Mouse (Mus musculus): ENCODE measurements at regions not wholly inside any gene's neighbourhood (a gene's known extent, or its start where the extent isn't known, plus 50 kb on each side); places are given as distances from the start of the nearest gene placed in this dataset.

- no peak for DNase-seq
Measured at GRCm38 (mm10) chr14:81254343-81254838, 1270.5 kb downstream of the Olfm4 start.

GRCm38 (mm10) chr14:81255423-81255822 lies 1271.5 kb downstream of the Olfm4 start:
- no peak for DNase-seq

- no peak for DNase-seq
Measured at GRCm38 (mm10) chr14:81267637-81268373, 1283.9 kb downstream of the Olfm4 start.

DNA sequence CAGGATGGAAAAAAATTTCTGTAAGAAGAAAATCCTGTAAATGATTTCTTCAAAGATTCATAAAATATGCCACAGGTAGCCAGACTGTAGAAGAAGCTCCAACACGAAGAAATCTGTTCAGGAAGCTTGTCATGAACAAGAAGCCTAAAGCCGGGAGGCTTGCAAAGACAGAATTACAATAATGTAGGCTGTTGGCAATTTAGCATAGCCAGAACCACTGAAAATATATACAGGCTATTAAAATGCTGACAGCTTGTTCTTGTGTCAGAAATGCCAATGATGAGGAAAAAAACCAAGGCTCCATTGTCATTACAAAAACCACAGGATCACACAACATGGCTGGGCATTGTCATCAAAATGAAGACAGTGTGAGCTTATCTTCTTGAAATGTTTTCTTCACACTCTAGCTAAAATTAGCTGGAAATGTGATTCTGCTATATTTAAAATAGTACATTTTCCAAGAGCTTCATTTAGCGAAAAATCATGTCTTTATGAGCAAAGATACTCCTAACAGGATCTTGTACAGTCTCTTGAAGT lies 1303.7 kb downstream of the Olfm4 start:
- no peak for DNase-seq

GRCm38 (mm10) chr14:81307160-81307559 lies 1323.3 kb downstream of the Olfm4 start:
- DNase-seq = peak; percentile 1

DNA sequence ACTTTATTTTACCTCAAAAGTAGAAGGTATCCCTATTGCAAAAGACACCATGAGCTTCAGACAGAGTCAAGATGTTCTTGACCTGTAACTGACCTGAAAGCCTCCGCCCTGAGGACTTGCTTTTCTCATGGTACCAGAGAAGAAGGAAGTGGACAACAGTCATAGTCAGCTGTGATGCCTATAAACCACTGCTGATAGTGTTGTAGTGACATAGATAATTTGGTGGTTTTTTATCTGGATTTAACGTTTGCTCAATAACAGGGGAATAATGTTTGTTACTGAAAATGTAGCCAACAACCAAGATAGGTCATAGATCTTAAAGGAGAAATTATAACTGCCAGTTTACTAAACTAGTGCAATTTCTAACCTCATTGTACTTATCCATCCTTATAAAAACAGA lies 1357.2 kb downstream of the Olfm4 start:
- DNase-seq = no peak

- DNase-seq = no peak
Measured at GRCm38 (mm10) chr14:81387566-81387965, 1403.7 kb downstream of the Olfm4 start.
